Mouse (Mus musculus) telencephalon, adult 2 months (tissue): Measurements from ENCODE around the gene Abcc8.
"Not testable (repeated sequence)": the region's sequence is repeated elsewhere in the genome, so short reads cannot be mapped to it uniquely, and the experiment has no call there.

Experiments used
- DNase-seq: peaks from one replicate; pipeline ENCODE4 v3.0.0-alpha.2; 2011; ENCODE audit warnings: low read depth, low spot score

The Abcc8 gene

GRCm38 (mm10) chr7:46179431-46180275, at the start of gene Abcc8:
Gene Abcc8, minus strand, starts transcription at chr7:46180033.
- peak; percentile 34 for DNase-seq

GRCm38 (mm10) chr7:46226936-46227335, 47.1 kb upstream of the Abcc8 start:
- peak; percentile 18 for DNase-seq

- DNase-seq = no peak
Observed at GRCm38 (mm10) chr7:46226253-46226652, 46.4 kb upstream of the Abcc8 start.

GRCm38 (mm10) chr7:46220591-46221129, 40.8 kb upstream of the Abcc8 start:
- no peak for DNase-seq

- DNase-seq = no peak
Observed at GRCm38 (mm10) chr7:46218415-46218814, 38.6 kb upstream of the Abcc8 start.

- DNase-seq = no peak
Observed at GRCm38 (mm10) chr7:46216481-46216880, 36.6 kb upstream of the Abcc8 start.

GRCm38 (mm10) chr7:46210276-46210675, 30.4 kb upstream of the Abcc8 start:
- no peak for DNase-seq

- DNase-seq = no peak
Observed at GRCm38 (mm10) chr7:46208131-46208530, 28.3 kb upstream of the Abcc8 start.

- DNase-seq = no peak
Observed at GRCm38 (mm10) chr7:46204775-46205174, 24.9 kb upstream of the Abcc8 start.

GRCm38 (mm10) chr7:46204046-46204471, 24.2 kb upstream of the Abcc8 start:
- DNase-seq = no peak

GRCm38 (mm10) chr7:46201649-46202048, 21.8 kb upstream of the Abcc8 start:
- no peak for DNase-seq

- DNase-seq = no peak
Observed at GRCm38 (mm10) chr7:46200021-46200420, 20.2 kb upstream of the Abcc8 start.

GRCm38 (mm10) chr7:46195356-46195755, 15.5 kb upstream of the Abcc8 start:
- no peak for DNase-seq

GRCm38 (mm10) chr7:46184232-46184631, 4.4 kb upstream of the Abcc8 start:
- no peak for DNase-seq

GRCm38 (mm10) chr7:46181590-46181989, 1.8 kb upstream of the Abcc8 start:
- no peak for DNase-seq

- DNase-seq = not testable (repeated sequence)
Observed at GRCm38 (mm10) chr7:46168980-46169379, 10.9 kb downstream of the Abcc8 start.

GRCm38 (mm10) chr7:46168402-46168801, 11.4 kb downstream of the Abcc8 start:
- DNase-seq = no peak

- DNase-seq = no peak
Observed at GRCm38 (mm10) chr7:46167901-46168300, 11.9 kb downstream of the Abcc8 start.

- no peak for DNase-seq
Observed at GRCm38 (mm10) chr7:46165876-46166275, 14.0 kb downstream of the Abcc8 start.

- no peak for DNase-seq
Observed at GRCm38 (mm10) chr7:46162731-46163130, 17.1 kb downstream of the Abcc8 start.

- DNase-seq = no peak
Observed at GRCm38 (mm10) chr7:46162132-46162727, 17.6 kb downstream of the Abcc8 start.

- no peak for DNase-seq
Observed at GRCm38 (mm10) chr7:46161615-46162014, 18.2 kb downstream of the Abcc8 start.

- no peak for DNase-seq
Observed at GRCm38 (mm10) chr7:46157746-46158145, 22.1 kb downstream of the Abcc8 start.
